ENCODE assay signal across 15 mouse cellular contexts in genomic region chr13:110401877-110402276, GRCm38 (mm10). TPM values are rescaled to one million over a fixed set of nuclear protein-coding genes. Genes with fewer than 3 reads are reported as not detected.
"Had no signal": no experiment of that assay in that cellular context is flagged by ENCODE, and none has a peak within 500 bp of the region (broad histone marks: within the 10 kb centered on the region; RNA-seq: fewer than 3 reads in every experiment).

No protein-coding gene starts in this region.

- H3K27me3 ChIP-seq: neural tube, embryonic 12.5 days; stomach, embryonic 15.5 days had no signal

- ATAC-seq: midbrain, embryonic 16.5 days had no signal

- DNase-seq: lung, adult 2 months; lung, postnatal 10 days; lung, postnatal 4 days; midbrain, embryonic 14.5 days; right cerebral cortex, postnatal 14 days; thymus, adult 2 months; thymus, postnatal 25 days; thymus, postnatal 4 days had no signal

- H3K4me1 ChIP-seq: midbrain, embryonic 12.5 days; neural tube, embryonic 12.5 days had no signal

- H3K4me2 ChIP-seq: midbrain, embryonic 12.5 days; neural tube, embryonic 12.5 days; stomach, embryonic 15.5 days had no signal

- H3K9ac ChIP-seq: midbrain, embryonic 12.5 days; neural tube, embryonic 12.5 days; stomach, embryonic 15.5 days had no signal

- H3K4me3 ChIP-seq: midbrain, embryonic 10.5 days; midbrain, embryonic 12.5 days; neural tube, embryonic 12.5 days; stomach, embryonic 15.5 days had no signal

- H3K27ac ChIP-seq: midbrain, embryonic 10.5 days; midbrain, embryonic 12.5 days; neural tube, embryonic 12.5 days; stomach, embryonic 15.5 days; stomach, postnatal 0 days had no signal

- H3K9me3 ChIP-seq: midbrain, embryonic 10.5 days; midbrain, embryonic 12.5 days; neural tube, embryonic 12.5 days; stomach, embryonic 15.5 days had no signal

RNA-seq across cellular contexts. Expression of gene Gapt, which starts 44.9 kb away (rescaled TPM):
- polyA plus RNA-seq: midbrain, embryonic 16.5 days; neural tube, embryonic 14.5 days had no signal
